Mouse (Mus musculus) erythroid progenitor cell, adult 5-6 weeks (primary cell): ENCODE measurements around the gene Spast. TPM values are rescaled to one million over a fixed set of nuclear protein-coding genes. Genes with fewer than 3 reads are reported as not detected.
"Not testable (repeated sequence)": the region's sequence is repeated elsewhere in the genome, so short reads cannot be mapped to it uniquely, and the experiment has no call there.

Source experiments
- ATAC-seq: replicated peaks from 2 replicates; pipeline ENCODE4 v1.8.0; 2016; ENCODE audit warnings: moderate number of reproducible peaks, mild to moderate bottlenecking, moderate TSS enrichment, inconsistent platforms; ENCODE audit not compliant: poor library complexity, low FRiP score, severe bottlenecking
- total RNA-seq, 2 experiments: library from RNA; stranded (forward) in 1 of 2; stranded (reverse) in 1 of 2; fragments of 150-400 nt in 1 of 2; fragments of 186-747, 209-891 nt in 1 of 2; gene quantifications; 2 replicates each; pipeline versions ENCODE4 v1.2.3 to v1.2.4; 2015 to 2017; ENCODE audit warnings: low replicate concordance in 2 of 2

Spast gene
- 13.7 and 19.3 TPM in 2 replicates for total RNA-seq (2015; ENCODE audit: low replicate concordance)
- total RNA-seq (2017; ENCODE audit: low replicate concordance) = 13.9 and 28.8 TPM in 2 replicates

DNA sequence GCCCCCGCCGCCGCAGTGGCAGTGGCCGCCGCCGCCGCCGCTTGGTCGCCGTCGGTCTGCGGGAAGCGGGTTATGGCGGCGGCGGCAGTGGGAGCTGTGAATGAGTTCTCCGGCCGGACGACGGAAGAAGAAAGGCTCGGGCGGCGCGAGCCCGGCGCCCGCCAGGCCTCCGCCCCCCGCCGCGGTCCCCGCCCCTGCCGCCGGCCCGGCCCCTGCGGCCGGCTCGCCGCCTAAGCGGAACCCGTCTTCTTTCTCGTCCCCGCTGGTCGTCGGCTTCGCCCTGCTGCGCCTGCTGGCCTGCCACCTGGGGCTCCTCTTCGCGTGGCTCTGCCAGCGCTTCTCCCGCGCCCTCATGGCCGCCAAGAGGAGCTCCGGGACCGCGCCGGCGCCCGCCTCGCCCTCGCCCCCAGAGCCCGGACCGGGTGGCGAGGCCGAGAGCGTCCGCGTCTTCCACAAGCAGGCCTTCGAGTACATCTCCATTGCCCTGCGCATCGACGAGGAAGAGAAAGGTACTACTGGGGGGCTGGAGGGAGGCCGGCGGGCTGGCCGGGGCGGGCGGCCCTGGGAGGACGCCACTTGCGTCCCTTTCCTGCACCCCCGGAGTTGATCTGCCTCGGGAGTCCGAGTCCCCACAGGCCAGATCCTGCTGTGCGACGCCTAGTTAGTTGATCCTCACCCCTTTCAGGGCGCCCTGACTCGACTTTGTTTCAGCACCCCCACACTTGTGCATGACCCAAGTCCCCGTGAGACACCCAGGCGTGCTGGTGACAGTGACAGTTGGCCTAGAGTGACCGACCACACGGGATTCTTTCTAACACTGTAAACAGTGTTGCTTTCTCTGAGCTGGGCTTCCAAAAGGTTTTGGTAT, at the start of gene Spast:
Spast (plus strand) TSS at position 51 of the 868 bp plus-strand sequence.
- ATAC-seq = peak; percentile 52

DNA sequence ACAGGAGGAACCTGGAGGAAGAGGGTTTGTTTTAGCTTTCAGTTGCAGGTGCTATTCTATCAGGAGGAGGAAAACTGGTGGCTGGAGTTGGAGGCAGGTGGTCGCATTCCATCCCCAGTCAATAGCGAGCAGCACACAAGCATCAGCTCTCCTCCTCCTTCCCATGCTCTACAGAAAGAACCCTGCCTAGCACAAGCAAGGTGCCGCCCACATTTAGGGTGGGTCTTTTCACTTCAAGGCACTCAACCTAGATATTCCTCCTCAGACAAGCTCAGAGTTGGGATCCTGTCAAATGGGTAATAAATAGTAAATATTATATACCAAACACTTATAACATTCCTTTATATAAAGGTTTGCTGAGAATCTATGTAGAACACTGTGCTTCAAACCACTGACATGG, 48.6 kb upstream of the Spast start:
- peak; percentile 56 for ATAC-seq

DNA sequence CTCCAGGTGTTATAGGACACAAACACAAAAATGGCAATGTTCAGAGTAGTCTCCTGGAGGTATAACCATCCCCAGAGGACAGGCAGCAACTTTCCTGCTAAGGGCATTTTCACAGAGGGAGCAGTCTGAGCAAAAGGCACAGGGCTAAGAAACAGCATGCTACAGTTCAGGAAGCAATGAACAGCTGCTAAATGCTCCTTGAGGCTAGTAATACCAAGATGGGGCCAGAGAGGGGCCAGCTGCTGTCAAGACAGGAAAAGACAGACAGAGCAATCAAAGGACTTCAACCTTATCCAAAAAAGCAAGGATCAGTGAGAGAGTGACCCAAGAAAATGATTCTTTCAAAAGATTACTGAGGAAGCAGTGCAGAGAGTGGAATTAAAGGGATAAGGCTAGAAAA, 47.9 kb upstream of the Spast start:
- ATAC-seq = no peak

GRCm38 (mm10) chr17:74291640-74292361, 47.0 kb upstream of the Spast start:
- ATAC-seq = peak; percentile 27; the same call in 1 of the 2 replicates

- no peak for ATAC-seq
These were observed 44.9 kb upstream of the Spast start for GRCm38 (mm10) chr17:74293687-74294425.

GRCm38 (mm10) chr17:74294426-74295025, 44.3 kb upstream of the Spast start:
- peak; percentile 84 for ATAC-seq

- ATAC-seq = peak; percentile 35
These were observed 43.5 kb upstream of the Spast start, which contains the start of gene Memo1 for GRCm38 (mm10) chr17:74295026-74295970. Gene Memo1, minus strand, starts transcription at chr17:74295521.

GRCm38 (mm10) chr17:74296076-74296823, 42.5 kb upstream of the Spast start:
- 0 out of 2 replicates have a peak, but pooled peaks have one; percentile 45 for ATAC-seq

GRCm38 (mm10) chr17:74296991-74297390, 41.8 kb upstream of the Spast start:
- ATAC-seq = not testable (repeated sequence)

DNA sequence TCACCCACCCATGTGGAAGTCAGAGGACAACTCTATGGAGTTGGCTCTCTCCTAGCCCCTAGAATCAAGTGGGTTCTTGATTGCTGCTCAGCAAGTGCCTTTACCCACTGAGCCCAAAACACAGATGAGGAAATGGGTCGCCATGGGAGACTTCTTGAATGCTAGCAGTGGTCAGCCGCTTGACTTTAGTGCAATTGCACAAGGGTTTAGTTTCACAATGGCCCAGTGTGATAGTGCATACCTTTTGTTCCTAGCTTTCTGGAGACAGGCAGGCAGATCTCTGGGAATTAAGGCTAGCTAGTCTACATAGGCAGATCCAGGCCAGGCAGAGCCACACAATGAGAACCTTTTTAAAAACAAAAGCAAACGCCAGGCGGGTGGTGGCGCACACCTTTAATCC, 38.7 kb upstream of the Spast start:
- ATAC-seq = no peak

DNA sequence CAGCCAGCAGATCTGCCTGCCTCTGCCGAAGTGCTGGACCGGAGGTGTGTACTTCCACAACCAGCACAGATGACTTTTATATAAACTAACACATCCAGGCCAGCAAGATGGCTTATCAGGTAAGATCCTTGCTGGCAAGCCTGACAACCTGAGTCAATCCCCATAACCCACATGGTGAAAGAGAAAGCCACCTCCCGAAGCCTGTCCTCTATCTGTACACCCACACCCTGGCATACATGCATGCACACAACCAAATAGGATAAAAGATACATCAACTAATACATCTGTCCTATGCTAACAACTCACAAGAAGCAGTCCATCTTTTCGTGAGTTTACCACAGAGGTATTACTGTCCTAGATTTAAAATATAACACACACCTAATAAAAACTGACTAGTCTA, 34.7 kb upstream of the Spast start:
- ATAC-seq = peak; percentile 99

DNA sequence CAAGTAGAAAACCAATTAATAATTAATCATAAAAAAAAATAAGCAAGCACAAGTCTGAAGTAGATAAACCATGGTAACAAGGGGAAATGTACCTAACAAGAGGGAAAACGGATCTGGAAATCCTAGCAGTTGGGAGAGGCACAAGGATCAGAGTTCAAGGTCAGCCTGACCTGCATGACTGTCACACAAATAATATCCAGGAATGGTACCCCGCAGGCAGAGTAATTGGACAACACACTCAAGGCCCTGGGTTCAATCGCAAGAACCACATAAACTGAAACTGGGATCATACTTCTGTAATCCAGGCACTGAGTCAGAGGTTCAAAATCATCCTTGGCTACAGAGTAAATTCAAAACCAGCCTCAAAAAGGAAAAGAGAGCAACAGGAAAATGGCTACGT, 33.2 kb upstream of the Spast start:
- no peak for ATAC-seq

- no peak for ATAC-seq
These were observed 32.8 kb upstream of the Spast start for GRCm38 (mm10) chr17:74306021-74306420.

DNA sequence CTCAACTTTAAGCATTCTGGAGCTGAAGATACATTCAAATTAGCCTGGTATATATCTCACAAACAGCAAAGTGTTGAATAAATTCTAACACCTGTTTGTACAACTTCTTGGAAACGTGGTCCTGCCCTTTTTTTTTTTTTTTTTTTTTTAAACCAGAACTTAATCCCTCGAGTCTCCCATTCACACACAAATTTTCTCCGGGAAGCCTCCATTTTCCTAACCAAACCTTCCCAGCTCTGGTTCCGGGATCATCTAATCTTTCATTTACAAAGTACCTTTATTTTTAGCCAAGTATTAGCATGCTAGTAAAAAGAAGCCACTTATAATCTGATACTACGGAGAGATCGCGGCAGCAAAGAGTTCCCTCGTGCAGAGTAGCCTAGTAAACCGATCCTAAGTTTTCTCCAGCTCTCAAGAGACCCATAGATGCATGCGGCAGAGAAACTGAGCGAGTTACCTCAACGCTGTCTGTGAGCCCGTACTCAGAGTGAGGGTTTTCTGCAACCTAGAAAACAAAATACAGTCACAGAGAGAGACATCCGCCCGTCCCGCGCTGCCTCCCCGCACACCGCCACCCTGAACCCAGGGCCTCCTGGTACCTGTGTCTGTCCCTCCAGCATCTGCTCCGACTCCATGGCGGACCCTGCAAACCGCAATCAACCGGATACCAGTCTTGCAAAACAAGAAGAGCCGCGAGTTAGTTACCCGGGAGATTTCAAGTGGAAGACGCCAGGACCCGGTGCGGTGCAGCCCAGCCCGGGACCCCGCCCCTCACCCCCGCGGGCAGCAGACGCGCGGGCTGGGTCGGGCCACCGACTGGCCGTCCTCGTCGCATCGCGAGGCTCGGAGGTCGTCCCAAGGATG, 23.1 kb upstream of the Spast start:
- peak; percentile 62 for ATAC-seq

GRCm38 (mm10) chr17:74316309-74316863, 22.4 kb upstream of the Spast start:
- peak; percentile 94 for ATAC-seq

GRCm38 (mm10) chr17:74318721-74319120, 20.1 kb upstream of the Spast start:
- no peak for ATAC-seq
